Mouse (Mus musculus) kidney, adult 2 months (tissue): ENCODE results near the gene Cmas. TPM values are rescaled to one million over a fixed set of nuclear protein-coding genes. Genes with fewer than 3 reads are reported as not detected.

ENCODE experiments used
- DNase-seq: peaks from one replicate; pipeline ENCODE4 v3.0.0; 2021
- H3K27ac ChIP-seq: fragments of 200-500 bp; 2 replicates; pipeline ENCODE4 v1.5.1; 2012; ENCODE audit warnings: low read depth, low read length, control low read depth, inconsistent platforms; ENCODE audit not compliant: insufficient read depth
- H3K27me3 ChIP-seq: fragments of 200-500 bp; replicated peaks from 2 replicates; pipeline ENCODE4 v1.6.1; 2012; ENCODE audit warnings: mild to moderate bottlenecking, moderate library complexity, low read length, inconsistent platforms; ENCODE audit not compliant: control insufficient read depth, insufficient read depth
- H3K36me3 ChIP-seq: fragments of 200-500 bp; 2 replicates; pipeline ENCODE4 v1.6.1; 2012; ENCODE audit warnings: mild to moderate bottlenecking, moderate library complexity, low read length, inconsistent platforms; ENCODE audit not compliant: control insufficient read depth, insufficient read depth
- H3K4me1 ChIP-seq: fragments of 200-500 bp; 2 replicates; pipeline ENCODE4 v1.6.1; 2011; ENCODE audit warnings: low read length; ENCODE audit not compliant: control insufficient read depth, insufficient read depth
- H3K4me3 ChIP-seq: fragments of 200-500 bp; 2 replicates; pipeline ENCODE4 v1.5.1; 2011; ENCODE audit warnings: mild to moderate bottlenecking, low read depth, low read length, control low read depth; ENCODE audit not compliant: insufficient read depth
- CTCF ChIP-seq: fragments of 200-500 bp; conservative IDR thresholded peaks from 2 replicates; pipeline ENCODE4 v1.5.1; 2011; ENCODE audit warnings: low read depth, mild to moderate bottlenecking, control low read depth, low read length, moderate library complexity, mixed read lengths; ENCODE audit not compliant: insufficient read depth, insufficient read length
- POLR2A ChIP-seq: fragments of 200-500 bp; IDR thresholded peaks from one replicate; pipeline ENCODE4 v1.6.1; 2011; ENCODE audit warnings: low read depth, low read length, control low read depth
- WGBS: fragments of 180-500 bp; shearing (Covaris S2); methylation state at CpG from one replicate; pipeline ENCODE4 v1.1.7; 2018; 5-methylcytosine and 5-hydroxymethylcytosine counted together
- polyA plus RNA-seq: library from polyadenylated mRNA; depleted of rRNA; stranded (reverse); fragments of >200 nt; gene quantifications from 2 replicates; pipeline ENCODE4 v1.2.3, GENCODE M21; 2012

Cmas gene
- polyA plus RNA-seq, 1 experiment, result 16.5 TPM

GRCm38 (mm10) chr6:142718167-142718566 is 38.3 kb upstream of the Cmas start:
- no peaks in the 10 kb centered on the region for H3K27me3 ChIP-seq
- WGBS, result 69% methylated on average over 7 of the region's 7 CpGs
- H3K4me3 ChIP-seq, result no peak overlapping the region
- no peak overlapping the region for H3K27ac ChIP-seq
- TF ChIP-seq CTCF, result no peak
- no peak for TF ChIP-seq POLR2A
- H3K4me1 ChIP-seq, result no peaks in the 10 kb centered on the region
- DNase-seq, result no peak
- no peaks in the 10 kb centered on the region for H3K36me3 ChIP-seq

DNA sequence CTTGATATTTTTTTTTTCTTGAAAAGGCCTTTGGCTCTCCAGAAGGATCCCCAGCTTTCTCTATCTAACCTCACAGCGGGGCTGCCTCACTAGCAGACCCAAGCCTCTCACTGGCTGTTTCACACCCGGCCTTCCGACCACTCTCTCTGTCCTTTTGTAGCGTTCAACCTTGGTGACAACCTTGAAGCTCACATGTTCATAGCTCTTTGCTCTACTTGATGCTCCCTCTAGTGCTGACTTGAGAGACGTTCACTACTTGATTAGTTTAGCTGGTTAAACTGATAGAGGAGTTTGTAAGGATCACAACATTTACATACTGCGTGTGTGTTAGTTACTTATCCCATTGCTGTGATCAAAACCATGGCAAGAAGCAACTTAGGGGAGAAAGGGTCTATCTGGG is 35.8 kb upstream of the Cmas start:
- Histone ChIP-seq H3K4me3 (no peak overlapping the region), H3K4me1 (no peaks in the 10 kb centered on the region), H3K27me3 (no peaks in the 10 kb centered on the region), H3K27ac (no peak overlapping the region), H3K36me3 (no peaks in the 10 kb centered on the region)
- peak; percentile 13 for DNase-seq
- WGBS, result 60% methylated on average over 6 of the region's 6 CpGs
- TF ChIP-seq CTCF, result no peak
- no peak for TF ChIP-seq POLR2A

DNA sequence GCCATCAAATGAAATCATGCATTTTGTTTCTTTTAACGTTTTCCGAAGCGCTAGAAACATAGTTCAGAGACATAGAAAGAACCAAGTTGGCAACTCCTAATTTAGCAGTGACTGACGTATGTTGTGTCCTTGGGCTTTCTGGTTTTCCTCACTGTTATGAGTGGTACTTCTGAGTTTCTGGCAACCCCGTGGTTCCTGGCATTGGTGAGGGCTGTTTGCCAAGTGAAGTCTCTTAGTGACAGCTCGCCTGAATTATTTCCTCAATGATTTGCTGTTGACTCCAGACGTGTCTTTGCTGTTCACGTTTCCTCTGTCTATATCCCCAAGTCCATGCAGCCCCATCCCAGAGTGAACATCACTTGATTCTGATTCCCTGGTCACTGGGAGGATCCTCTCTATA is 34.8 kb upstream of the Cmas start:
- Histone ChIP-seq H3K36me3 (no peaks in the 10 kb centered on the region), H3K4me1 (no peaks in the 10 kb centered on the region; the same call in 1 of the 2 replicates), H3K27ac (no peak overlapping the region), H3K27me3 (no peaks in the 10 kb centered on the region), H3K4me3 (no peak overlapping the region)
- 78% methylated on average over 8 of the region's 8 CpGs for WGBS
- TF ChIP-seq CTCF (no peak), POLR2A (no peak)
- DNase-seq, result no peak

GRCm38 (mm10) chr6:142726032-142726431 is 30.5 kb upstream of the Cmas start:
- DNase-seq, result peak; percentile 19
- Histone ChIP-seq H3K4me1 (no peaks in the 10 kb centered on the region; the same call in 1 of the 2 replicates), H3K36me3 (no peaks in the 10 kb centered on the region), H3K27ac (no peak overlapping the region), H3K27me3 (no peaks in the 10 kb centered on the region), H3K4me3 (no peak overlapping the region)
- 60% methylated on average over 4 of the region's 4 CpGs for WGBS
- no peak for TF ChIP-seq CTCF
- no peak for TF ChIP-seq POLR2A

DNA sequence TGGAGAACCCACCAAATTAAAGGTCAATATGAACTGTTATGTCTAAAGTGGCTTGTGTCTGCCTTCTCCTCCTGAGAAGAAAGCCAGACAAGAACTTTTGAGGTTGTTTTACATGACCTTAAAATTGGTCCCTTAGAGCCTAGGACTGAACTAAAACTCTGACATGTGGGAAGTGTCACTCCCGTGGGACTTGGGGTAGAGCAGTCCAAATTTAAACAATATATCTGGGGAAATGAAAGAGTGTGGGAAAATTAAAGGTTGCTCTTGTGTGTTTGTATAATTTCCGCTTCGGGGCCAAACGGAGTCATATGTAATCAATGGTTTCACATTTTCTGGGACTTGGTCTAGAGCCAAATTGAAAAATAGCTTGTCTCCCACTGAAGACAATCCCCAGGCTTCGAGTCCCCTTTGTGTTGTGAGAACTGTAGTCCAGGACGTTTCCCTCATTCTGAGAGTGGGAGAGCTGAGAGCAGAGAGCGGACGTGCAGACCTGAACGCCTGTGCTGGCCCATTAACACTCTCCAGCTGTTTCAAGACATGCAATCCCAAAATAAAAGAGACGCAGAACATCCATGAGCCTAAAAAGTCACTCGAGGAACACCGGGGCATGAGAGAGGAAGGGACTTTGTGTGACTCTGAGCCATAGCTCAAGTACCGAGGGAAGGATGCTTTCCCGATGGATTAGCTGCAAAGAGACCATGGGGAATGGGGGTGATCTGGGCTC is 23.8 kb upstream of the Cmas start:
- DNase-seq, result no peak
- Histone ChIP-seq H3K4me1 (peaks cover 5% of the 10 kb centered on the region; the same call in 1 of the 2 replicates), H3K36me3 (no peaks in the 10 kb centered on the region), H3K27ac (no peak overlapping the region), H3K27me3 (no peaks in the 10 kb centered on the region), H3K4me3 (no peak overlapping the region)
- no peak for TF ChIP-seq CTCF
- TF ChIP-seq POLR2A, result no peak
- WGBS, result 67% methylated on average over 14 of the region's 14 CpGs

GRCm38 (mm10) chr6:142735302-142736005 is 21.0 kb upstream of the Cmas start:
- 47% methylated on average over 8 of the region's 8 CpGs for WGBS
- Histone ChIP-seq H3K4me3 (no peak overlapping the region), H3K36me3 (no peaks in the 10 kb centered on the region), H3K27me3 (no peaks in the 10 kb centered on the region), H3K27ac (no peak overlapping the region), H3K4me1 (peaks cover 12% of the 10 kb centered on the region; the same call in 1 of the 2 replicates)
- DNase-seq, result peak; percentile 65
- TF ChIP-seq POLR2A, result no peak
- TF ChIP-seq CTCF, result peak; percentile 39

DNA sequence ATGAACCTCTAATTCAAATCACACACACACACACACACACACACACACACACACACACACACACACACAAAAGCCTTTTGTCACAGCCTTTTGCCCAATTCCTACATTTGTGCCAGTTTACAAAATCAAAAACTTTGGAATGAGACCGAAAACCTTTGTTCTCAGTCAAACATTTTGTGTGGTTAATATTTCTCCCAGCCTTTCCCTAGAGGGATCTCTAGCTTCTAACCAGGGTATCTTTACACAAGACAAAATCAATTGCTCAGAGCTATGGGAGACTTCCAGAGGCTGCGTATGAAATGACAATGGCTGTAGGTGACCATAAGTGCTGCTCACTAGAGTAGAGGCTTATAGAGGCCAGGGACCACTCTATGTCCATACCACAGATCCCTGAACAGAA is 18.3 kb upstream of the Cmas start:
- no peaks in the 10 kb centered on the region for H3K36me3 ChIP-seq
- TF ChIP-seq CTCF, result no peak
- TF ChIP-seq POLR2A, result no peak
- peaks cover 12% of the 10 kb centered on the region; the same call in 1 of the 2 replicates for H3K4me1 ChIP-seq
- H3K27ac ChIP-seq, result no peak overlapping the region
- 61% methylated on average over 2 of the region's 2 CpGs for WGBS
- no peak overlapping the region for H3K4me3 ChIP-seq
- H3K27me3 ChIP-seq, result no peaks in the 10 kb centered on the region
- peak; percentile 66 for DNase-seq
